Mouse (Mus musculus) megakaryocyte, embryonic 14.5 days (primary cell): ENCODE measurements at regions not wholly inside any gene's neighbourhood (a gene's known extent, or its start where the extent isn't known, plus 50 kb on each side); places are given as distances from the start of the nearest gene placed in this dataset.

Source experiments
- FLI1 ChIP-seq: IDR thresholded peaks from 2 replicates; pipeline ENCODE4 v1.6.1; 2012; ENCODE audit warnings: low read length, inconsistent platforms, mixed read lengths
- GATA1 ChIP-seq: IDR thresholded peaks from 3 replicates; pipeline ENCODE4 v1.6.1; 2012; ENCODE audit warnings: mixed read lengths, low read length, inconsistent platforms, borderline replicate concordance

DNA sequence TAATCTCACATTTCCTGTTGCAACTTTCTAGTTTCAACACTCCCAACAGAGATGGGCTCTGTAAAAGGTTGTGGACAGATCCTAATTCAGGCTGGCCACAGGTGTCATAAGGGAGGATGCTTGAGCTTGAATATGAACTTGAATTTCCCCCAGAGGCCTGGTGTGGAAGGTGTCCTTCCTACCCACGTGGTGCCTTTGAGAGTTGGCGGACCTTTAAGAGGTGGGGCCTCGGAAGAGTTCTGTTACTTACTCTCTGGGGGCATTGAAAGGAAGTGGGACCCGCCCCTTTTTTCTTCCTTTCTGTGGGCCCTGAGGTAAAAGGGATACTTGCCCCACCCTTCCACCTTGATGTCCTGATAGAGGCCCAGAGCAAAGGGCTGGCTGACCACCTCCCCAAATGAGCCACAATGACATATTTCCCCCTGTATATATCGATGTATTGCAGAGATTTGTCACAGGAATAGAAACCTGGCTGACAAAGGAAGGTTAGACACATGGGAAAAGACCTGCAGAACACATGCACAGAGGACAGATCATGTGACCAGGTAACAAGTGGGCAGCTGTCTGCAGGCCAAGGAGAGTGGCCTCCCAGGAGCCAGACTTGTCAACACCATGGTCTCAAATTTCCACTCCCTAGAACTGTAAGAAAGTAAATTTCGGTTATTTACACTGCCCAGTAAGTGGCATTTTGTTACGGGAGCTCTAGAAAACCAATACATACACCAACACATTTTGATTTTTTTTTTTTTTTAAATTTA lies 84.2 kb upstream of the Klf13 start:
- TF ChIP-seq GATA1: no peak
- TF ChIP-seq FLI1: no peak
